Mouse (Mus musculus) regulatory T cell (primary cell): ENCODE results near the gene Slc16a10.
"Not testable (repeated sequence)": the region's sequence is repeated elsewhere in the genome, so short reads cannot be mapped to it uniquely, and the experiment has no call there.

Experiments used
- in situ Hi-C: fragments of 300-600 bp; cut with MboI, MseI; formaldehyde crosslinking; loops from one replicate; pipeline ENCODE4 v1.15.1; 2025; ENCODE audit warnings: high pct_unique_total_duplicates

The Slc16a10 gene

GRCm38 (mm10) chr10:40028091-40028490 is 114.0 kb downstream of the Slc16a10 start:
- in situ Hi-C loops = no loop called here

- in situ Hi-C loops = no loop called here
Observed at GRCm38 (mm10) chr10:40026546-40026945, 115.5 kb downstream of the Slc16a10 start.

DNA sequence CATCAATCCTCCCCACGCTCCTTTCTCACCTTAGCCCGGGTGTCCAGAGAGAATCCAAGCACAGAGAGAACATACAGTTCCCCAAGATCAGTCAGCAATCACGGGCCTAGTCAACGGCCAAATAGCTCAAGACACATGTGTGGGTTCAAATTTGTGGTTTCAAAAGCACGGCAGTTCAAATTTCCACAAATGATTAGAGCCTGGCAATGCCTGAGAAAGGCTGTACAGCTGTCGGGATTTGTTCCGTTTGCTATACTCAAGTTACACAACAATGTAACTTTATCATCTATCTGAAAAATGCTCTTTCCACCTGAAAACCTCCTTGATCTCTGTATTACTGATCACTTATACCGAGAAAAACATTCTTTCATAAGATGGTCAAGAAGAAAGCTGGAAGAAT is 116.5 kb downstream of the Slc16a10 start:
- in situ Hi-C loops = no loop called here

DNA sequence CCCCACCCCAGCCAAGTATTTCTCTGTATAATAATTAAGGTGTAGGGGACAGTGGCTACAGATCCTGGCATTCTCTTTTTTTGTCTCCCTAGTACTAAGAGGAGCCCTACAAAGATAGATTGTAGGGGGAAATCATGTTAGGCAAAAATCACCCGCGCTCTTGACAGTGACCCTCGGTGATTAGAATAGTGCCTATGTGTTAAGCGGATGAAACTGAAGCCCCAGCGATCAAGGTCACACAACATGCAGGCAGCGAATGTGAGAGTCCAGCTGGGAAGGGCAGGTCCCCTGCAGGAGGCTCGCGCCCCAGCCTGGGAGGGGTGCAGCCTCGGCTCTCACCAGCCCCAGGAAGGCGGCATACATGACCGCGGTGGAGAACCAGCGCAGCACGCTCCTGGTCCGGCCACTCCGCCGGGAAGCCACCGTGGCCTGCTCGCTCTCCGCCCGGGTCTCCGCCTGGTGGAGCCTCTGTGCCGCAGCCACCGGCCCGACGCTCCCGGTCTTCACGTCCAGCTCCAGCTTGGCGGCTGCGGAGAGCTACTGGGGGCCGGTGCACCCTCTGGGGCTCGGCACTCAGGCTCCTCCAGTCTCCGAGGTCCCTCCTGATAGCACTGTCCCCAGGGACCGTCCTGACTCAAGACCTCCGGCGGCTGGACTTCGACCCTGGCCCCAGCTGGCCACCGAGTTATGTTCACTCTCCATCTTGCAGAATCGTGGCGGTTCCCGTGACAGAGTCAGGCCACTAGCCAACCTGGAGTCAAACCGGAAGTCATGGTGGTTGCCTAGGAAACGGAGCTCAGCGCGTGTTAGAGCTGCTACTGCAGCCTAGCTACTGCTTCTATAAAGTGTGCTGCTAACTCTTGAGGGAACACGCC is 117.3 kb downstream of the Slc16a10 start, which contains the start of gene Mfsd4b1:
Mfsd4b1 (minus strand) TSS at position 715 of the 875 bp plus-strand sequence.
- in situ Hi-C loops = no loop called here

GRCm38 (mm10) chr10:40020401-40020800 is 121.7 kb downstream of the Slc16a10 start:
- in situ Hi-C loops = no loop called here

GRCm38 (mm10) chr10:40019492-40019891 is 122.6 kb downstream of the Slc16a10 start:
- in situ Hi-C loops = no loop called here

- in situ Hi-C loops = no loop called here
Observed at GRCm38 (mm10) chr10:40018261-40018860, 123.7 kb downstream of the Slc16a10 start.

DNA sequence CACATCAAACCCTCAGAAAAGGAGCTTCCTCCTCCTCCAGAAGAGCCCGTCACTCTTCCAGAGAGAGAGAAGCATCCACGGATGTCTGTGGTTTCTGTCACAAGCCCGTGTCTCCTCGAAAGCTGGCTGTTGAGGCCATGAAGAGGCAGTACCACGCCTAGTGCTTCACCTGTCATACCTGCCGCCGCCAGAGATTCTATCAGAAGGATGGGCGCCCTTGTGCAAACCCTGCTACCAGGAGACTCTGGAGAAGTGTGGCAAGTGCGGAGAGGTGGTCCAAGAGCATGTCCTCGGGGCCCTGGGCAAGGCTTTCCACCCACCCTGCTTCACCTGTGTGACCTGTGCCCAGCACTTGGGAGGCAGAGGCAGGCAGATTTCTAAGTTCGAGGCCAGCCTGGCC is 132.5 kb downstream of the Slc16a10 start:
- in situ Hi-C loops = no loop called here

DNA sequence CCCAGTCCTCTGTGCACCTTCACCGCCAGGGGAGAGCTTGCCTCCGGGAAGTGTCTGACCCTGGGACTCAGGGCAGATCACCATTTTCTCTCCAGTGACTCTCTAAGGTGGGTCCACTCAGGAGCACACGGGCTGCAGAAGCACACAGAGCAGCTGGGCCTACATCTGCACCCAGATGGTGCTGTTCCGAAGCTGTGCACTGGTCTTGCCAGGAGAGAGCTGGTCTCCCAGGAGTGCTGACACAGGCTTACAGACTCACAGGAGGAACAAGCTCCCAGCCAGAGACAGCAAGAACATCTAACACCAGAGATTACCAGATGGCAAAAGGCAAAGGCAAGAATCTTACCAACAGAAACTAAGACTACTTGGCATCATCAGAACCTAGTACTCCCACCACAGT is 133.2 kb downstream of the Slc16a10 start:
- in situ Hi-C loops = not testable (repeated sequence)

GRCm38 (mm10) chr10:40007953-40008352 is 134.1 kb downstream of the Slc16a10 start:
- in situ Hi-C loops = no loop called here

- in situ Hi-C loops = no loop called here
Observed at GRCm38 (mm10) chr10:40006963-40007362, 135.1 kb downstream of the Slc16a10 start.

DNA sequence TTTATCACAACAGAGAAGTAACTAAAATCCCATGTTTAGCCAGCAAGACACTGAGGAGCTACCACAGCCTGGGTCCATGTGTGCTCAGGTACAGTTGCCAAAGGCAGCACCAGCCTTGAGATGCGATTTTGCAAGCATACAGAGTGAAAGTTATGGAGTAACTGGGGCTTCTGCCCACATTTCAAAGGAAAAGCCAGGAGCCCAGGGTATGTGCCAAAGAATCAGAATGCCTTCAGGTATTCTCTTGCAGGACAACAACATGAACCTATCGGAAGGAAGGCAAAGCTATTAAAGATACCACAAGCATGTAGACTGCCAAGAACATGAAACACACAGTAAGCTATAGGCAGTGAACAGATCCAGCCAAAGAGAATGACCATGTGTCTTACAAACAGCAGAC is 141.3 kb downstream of the Slc16a10 start:
- in situ Hi-C loops = no loop called here

DNA sequence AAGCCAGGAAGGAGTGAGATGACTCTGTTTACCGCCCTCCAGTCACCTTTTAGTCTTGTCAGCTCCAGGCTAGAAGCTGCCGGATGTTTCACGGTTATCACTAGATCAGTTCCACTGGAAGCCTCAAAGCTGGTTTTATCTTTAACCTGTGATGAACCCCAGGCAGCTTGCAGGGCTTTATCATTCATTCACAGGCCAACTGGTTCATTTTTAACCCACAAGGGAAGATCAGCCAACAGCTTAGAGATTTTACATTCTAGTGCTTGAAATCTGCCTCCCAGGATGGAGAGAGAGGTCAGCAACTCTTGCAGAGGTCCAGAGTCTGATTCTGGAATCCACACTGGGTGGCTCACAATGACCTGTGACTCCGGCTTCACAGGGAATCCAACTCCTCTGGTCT is 150.9 kb downstream of the Slc16a10 start:
- in situ Hi-C loops = no loop called here

DNA sequence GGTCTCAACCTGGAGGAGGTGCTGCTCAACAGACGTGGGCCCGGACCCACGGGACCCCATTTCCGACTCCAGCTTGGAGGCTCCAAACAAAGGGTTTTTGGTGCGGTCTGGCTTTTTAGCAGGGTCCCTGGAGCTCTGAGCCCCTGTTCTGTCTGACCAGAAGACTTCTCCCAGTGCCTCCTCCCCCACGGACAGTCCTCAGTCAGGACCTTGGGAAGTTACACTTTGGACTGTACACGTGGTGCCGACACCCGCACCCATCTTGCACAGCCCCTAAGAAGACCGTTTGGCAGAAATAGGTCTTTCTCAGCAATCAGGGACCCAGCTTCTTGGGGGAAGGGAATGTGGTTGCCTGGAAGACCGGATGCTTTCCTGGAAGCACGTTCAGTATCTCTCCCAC is 155.6 kb downstream of the Slc16a10 start, which contains the start of gene Mfsd4b5:
Mfsd4b5 (minus strand) TSS at position 181 of the 400 bp plus-strand sequence.
- in situ Hi-C loops = no loop called here
